Mouse (Mus musculus): ENCODE measurements around the gene Hhat.

DNA sequence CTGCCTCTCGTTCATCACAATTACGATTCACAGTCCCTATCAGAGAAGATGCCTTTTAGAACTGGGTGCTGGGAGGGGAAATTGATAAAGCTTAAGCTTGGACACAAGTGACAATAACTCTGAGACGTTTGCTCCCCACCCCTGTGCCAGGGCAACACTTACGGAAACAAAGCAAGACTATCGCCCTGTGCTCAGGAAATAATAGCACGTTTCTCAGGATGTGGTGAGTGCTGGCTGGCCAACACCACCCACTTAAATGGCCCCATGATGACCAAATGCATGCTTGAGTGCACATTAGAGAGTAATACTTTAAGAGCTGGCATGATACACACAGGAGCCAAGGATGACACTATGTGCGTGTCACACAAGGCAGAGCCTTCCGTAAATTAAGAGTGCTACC, 164.1 kb downstream of the Hhat start:
- TF ChIP-seq CHD2 (IDR thresholded peaks at IDR 0.05; ENCODE audit: low read depth, low read length) (no peak), ZC3H11A (IDR thresholded peaks at IDR 0.05; ENCODE audit: borderline replicate concordance, low read depth, low read length) (no peak), MAFK (IDR thresholded peaks at IDR 0.05; ENCODE audit: insufficient read depth, low read depth, low read length) (no peak), HCFC1 (IDR thresholded peaks at IDR 0.05; ENCODE audit: borderline replicate concordance, insufficient read depth, low read length) (no peak), ZNF384 (IDR thresholded peaks at IDR 0.05; ENCODE audit: low read depth, low read length) (no peak)
